Mouse (Mus musculus): ENCODE measurements around the gene Fam241b.
A peak's percentile ranks its signal among the peaks of the same experiment; 100 is the strongest.

Gene Fam241b

DNA sequence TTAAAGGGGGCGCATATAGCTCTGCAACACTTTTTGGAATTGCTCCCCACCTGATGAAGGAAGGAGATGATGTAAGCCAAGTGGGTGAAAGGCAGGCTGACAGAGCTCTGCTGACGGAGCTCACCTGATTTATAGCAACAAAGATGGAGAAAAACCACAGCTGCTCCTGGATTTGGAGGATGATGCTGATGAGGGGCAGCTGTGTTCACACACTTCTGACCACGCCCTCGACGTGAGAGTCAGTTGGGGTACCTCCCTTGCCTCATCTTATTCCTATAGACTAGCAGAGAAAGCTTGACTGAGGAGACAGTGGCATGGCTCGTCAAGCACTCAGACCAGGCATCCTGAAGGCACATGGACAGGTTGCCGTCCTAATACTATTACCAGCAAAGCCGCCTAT, at the start of gene Fam241b:
TSS of gene Fam241b (minus strand) at position 101 of the 400 bp plus-strand sequence.
- no peak for DNase-seq (ENCODE audit: low spot score)

DNA sequence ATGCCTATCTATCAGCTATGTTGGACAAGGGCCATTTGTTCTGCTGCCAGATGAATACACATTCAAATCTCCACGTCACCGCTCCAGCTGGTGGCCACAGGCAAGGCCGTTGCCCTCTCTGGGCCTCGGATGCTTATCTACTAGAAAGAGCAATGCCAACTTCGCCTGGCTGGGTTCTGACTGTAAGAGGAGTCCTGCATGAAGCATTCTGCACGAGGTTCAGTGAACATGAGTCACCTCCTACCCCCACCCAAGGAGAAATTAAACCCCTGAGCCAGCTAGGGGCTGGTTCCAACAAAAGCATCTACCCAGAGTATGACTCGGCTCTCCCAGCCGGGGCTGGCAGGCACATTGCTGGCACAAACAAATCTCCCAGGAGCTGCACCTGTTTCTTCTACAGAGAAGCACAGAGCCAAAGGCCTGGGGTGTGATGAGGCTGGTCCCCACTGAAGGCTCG, 49.0 kb upstream of the Fam241b start:
- DNase-seq (ENCODE audit: low spot score): no peak

DNA sequence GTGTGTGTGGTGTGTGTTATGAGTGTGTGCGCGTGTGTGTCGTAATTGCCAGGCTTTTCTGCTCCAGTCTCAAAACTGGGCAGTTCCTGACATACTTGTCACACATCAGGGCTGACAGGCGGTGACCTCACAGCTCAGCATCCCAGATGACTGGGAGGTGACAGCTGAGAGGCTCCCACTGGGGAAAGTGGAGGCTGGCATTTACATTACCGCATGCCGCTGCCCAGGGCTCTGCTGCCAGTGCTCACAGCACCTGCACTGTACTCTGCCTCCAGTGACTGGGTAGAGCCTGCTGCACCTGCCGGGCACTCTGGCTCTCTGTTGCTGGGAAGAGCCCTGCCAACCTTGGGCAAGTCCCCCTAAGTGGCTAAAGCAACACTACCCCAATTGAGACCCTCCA, 47.1 kb upstream of the Fam241b start:
- DNase-seq (ENCODE audit: low spot score): no peak

DNA sequence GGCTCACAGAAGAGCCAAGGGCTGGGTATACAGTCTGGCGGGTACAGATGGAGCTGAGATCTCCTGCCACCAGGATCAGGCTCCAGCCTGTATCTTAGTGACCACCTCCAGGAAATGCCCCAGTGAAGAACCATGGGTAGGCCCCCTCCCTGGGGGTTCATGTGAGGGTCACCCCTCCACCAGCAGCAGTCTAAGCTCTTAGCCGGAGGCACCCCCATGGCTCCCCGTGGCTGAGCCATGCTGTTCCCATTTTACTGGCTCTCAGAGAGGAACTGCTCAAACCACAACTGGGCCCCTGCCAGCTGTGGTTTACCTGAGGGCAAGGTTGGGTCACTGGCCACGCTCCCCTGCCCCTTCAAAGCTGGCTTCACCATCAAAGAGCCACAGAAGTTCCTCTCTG, 46.2 kb upstream of the Fam241b start:
- DNase-seq (ENCODE audit: low spot score): no peak

DNA sequence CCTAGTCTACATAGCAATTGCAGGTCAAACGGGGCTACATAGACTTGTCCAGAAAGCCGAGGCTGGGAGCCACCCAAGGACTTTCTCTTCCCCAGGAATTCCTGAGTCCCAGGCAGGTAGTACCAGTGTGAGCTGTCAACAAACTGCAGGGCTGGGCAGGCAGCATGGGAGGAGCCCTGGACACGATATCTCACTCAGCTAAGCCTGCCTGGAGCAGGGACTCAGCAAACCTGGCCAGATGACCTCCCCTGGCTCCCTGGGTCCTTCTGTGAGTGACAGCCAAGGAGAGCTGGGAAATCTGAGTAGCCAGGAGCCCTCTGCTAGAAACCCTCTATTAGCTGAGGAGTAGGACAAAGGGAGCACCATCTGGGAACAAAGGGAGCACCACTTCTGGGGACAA, 45.6 kb upstream of the Fam241b start:
- no peak for DNase-seq (ENCODE audit: low spot score)

DNA sequence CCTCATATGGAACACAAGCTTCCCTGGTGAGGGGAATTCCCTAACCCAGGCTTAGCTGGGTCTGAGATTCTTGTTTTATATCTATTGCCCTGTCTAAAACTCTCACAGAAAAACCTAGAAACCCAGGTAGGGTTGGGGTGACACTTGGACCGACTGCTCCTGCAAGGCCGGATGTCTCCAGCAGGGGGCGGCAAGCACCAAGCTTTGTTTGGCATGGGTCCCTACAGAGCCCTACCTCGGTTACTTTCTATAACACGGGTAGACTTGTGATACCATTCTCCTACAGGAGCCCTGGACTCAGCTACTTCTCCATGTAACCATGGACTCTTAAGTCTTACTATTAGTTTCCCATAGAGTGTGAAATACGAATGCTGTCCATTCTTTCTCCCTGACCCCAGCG, 43.2 kb upstream of the Fam241b start:
- DNase-seq (ENCODE audit: low spot score): peak; percentile 83

DNA sequence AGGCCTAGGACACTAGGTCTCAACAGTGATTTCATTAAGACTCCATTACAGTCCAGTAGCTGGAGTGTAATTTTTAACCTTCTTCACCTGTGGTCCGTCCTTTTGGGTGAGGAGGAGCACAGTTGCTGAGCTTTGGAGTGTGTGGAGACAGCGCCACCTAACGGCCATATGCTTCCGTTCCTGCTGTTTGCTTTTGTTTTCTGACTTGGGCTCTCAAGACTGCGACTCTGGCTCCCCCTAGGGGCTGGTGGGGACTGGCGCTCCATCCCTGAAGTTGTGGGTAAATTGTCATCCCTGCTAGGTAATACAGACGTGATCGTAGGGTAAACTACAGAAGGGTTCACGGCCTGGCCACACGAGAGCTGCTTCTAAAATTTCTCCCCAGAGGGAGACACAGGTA, 39.3 kb upstream of the Fam241b start:
- peak; percentile 93 for DNase-seq (ENCODE audit: low spot score)

DNA sequence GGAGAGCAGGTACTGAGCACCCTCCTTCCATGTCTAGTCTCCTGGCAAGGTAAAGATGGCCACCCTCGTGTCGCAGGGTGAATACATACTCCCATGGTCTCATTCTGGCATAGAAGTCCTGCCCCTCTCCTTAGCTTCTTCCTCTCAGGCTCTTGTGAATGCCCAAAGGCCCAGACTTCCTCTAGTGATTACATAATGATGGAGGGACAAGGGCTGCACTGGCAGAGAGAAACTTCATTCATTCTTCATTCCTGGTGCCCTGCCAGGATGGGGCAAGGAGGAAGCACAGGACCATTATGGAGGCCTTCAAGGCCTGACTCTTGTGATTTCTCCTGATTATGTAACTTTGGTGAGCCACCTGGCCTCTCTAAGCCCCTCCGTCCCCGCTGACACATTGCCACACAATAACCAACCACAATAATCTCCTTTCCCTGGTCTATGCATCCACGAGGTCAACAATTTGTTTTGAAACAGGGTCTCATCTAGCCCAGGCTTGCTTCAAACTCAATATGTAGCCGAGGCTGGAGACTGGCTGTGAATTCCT, 38.8 kb upstream of the Fam241b start:
- DNase-seq (ENCODE audit: low spot score): no peak

DNA sequence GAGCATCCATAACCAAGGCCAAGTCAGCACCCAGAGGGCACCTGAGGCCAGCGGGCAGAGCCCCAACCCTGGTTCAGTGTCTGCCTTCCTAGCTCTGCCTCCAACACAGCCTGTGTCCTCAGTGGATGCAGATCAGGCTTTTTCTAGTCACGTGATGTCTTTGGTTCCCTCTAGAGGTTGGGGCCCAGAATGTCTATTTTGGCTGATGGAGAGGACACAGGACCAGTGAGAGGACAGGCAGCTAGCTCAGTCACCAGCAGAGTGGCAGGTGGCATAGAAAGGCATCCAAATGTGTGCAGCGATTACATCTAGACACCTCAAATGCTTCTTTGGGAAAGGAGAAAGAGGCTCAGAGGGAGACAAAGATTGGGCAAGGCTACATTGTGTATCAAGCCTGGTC, 38.0 kb upstream of the Fam241b start:
- no peak for DNase-seq (ENCODE audit: low spot score)

DNA sequence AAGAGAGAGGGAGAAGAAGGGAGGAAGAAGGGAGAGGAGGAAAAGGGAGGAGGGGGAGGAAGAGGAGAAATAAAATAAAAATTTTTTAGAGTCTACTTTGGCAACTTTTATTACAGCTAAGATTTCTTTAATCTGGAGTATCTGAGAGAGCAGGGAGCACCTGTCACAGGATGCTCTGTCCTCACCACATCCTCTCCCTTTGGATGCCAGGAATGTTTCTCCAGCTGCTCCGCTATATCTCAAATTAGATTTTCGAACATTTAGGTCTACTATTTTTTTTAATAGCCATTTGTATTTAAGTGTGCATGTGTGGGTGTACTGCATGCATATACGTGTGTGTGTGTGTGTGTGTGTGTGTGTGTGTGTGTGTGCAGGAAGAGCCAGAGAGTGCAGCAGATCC, 36.2 kb upstream of the Fam241b start:
- no peak for DNase-seq (ENCODE audit: low spot score)

DNA sequence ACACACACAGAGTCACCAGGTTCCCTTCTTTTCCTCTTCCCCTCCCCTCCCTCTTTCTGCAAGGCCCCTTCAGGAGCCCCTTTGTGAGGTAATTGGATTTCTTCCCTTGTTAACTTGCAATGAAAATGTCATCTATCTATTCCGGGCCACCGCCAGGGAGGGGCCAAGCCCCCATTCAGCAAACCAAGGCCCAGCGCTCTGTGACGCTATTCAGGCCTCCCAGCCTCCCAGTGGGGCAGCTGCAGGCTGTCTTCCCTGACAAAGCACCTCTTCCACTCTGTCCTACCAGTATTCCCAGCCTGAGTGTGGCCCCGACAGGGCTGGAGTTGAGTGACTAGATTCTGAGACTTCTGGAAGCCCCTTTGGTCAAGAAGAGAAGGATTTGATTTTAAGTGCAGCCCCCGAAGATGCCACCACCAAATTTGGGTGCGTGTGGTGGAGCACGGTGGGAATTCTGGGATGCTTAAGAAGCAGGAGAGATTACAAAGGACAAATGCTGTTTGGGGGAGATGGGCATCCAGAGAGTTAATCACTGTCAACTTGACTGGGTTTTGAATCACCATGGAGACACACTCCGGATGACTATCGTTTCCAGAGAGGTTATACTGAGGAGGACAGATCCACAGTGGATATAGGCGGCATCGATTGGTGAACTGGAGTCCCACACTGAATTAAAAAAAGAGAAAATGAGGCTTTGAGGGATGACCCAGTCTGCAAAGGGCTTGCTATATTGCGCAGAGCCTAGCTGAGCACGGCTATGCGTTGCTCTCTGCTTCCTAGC, 31.0 kb upstream of the Fam241b start:
- DNase-seq (ENCODE audit: low spot score): no peak

DNA sequence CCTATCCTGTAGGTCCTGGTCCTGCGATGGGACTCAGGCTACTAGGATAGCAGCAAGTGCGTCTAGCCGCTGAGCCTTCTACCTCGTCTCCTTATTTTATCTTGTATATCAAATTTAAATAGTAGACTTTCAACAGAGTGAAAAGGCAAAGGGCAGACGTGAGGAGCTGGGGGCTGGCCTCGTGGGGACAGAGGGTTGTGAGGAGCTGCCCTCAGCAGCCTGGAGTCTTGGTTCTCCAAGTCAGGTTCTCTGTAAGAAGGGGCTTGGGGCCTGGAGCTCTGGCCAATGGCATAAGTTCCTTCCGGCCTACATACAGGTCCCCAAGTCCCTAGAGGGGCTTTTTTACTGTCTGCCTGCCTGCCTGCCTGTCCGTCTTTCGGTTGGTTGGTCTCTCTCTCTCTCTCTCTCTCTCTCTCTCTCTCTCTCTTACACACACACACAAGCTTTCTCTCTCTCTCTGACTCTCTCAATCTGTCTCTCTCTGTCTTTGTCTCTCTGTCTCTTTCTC, 30.3 kb upstream of the Fam241b start:
- no peak for DNase-seq (ENCODE audit: low spot score)

DNA sequence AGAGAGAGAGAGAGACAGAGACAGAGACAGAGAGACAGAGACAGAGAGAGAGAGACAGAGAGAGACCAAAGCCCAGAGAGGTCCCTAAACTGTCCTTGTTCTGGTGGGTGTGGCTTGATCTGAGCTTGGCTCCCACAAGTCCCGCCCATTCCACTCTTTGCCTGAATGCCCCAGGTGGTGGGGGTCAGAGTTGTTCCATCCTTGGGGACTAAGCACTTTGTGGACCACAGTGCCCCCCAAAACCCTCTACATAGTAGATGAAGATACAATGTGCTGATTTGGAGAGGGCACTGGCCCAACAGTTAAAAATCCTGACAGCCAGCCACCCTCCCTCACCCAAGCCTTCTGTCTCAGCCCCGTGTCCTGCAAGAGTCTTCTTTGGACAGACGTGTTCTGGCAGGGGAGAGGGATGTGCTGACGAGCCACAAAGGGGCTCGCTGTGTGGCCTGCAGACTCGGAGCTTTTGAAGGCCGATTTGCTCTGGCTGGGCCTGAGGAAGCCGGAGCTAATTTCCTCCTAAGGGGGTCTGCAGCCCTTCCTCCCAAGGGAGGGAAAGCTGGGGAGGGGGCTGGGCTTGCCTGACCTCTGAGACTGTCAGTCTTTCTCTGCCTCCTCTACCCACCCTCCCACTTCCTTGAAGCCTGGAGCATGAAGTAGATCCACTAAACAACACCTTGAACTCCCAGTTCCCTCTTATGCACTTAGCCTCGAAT, 29.3 kb upstream of the Fam241b start:
- DNase-seq (ENCODE audit: low spot score): no peak

DNA sequence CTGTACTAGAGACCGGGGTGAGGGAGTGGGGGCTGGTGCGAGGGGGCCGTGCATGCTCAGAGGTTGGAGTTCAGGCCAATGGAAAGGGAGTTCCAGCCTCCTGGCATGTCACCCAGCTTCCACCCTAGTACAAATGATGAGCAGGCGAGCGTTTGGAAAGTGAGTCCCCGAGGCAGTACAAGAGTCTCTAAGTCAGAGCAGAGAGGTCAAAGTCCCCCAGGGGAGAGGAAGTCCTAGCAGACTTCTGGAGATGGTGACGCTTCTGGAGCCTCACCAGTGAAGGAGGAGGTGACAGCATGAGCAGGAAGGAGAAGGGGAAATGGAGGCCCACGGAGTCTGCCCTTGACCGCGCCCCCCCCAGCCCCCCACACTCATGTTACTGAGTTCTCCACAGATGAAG, 18.7 kb upstream of the Fam241b start:
- no peak for DNase-seq (ENCODE audit: low spot score)

DNA sequence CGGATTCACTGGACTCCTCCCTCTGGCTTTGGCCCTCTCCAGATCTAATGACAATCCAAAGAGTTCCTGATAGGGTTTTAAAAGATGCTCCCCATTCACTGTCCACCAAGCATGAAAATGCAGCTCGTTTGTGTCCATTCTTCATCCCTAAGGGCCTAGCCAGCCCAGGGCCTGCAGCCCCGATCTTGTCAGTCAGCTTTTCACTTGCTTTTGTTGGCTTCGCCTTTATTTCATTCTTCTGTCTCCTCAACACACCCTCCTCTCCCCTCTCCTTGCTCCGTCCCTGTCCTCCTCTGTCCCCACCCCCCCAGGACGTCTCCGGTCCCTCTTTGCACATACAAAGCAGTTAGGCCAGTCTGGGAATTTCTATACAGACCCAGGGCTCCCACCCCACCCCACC, 6.2 kb upstream of the Fam241b start:
- DNase-seq (ENCODE audit: low spot score): no peak

DNA sequence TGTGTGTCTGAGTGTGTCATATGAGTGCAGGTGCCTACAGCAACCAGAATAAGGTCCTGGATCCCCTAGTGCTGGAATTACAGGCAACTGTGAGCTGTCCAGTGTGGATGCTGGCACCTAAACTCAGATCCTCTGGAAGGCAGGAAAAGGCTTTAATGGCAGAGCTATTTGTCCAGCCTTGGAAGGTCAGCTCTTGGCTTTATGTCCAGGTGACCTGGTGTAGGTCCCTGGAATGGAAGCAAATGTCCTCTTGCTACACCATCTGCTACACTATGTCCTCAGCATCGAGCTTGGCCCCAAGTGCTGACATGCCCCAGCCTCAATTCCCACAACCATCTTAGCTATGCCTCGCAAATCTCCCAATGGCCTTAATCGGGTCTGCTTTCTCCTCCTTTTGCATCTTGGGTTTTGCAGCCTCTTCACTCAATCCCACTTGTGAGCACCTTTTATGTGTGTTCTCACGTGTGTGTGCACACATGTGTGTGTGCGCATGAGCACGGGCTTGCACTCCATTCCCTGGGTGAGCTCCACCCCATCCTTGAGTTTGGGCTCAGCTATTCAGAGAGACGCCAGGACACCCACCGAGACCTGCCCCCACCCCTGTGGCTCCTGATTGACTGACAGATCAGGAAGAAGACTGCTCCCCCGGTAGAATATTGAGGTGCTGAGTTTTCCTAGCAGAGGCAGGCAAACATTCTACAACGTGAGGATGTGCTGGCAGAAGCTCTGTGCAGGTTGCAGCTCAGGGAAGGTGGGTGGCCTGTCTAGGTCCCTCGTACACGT, 3.9 kb upstream of the Fam241b start:
- DNase-seq (ENCODE audit: low spot score): no peak

DNA sequence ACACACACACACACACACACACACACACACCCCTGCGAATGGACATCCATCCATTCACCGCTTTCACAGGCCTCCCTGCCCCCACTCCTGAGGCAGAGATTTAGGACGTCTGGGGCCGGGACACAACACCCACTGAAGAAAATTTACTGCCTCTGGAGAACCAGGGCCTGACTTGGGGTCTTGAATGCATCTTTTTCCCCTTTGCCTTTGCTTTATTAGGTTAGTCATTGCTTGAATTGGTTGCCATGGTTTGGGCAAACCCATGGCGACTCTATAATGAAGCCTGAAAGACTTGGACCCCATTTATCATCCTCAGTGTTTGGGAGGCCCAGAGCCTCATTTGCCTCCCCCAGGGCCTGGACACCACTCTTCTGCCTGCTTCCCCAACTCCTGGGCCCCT, 2.2 kb upstream of the Fam241b start:
- no peak for DNase-seq (ENCODE audit: low spot score)

DNA sequence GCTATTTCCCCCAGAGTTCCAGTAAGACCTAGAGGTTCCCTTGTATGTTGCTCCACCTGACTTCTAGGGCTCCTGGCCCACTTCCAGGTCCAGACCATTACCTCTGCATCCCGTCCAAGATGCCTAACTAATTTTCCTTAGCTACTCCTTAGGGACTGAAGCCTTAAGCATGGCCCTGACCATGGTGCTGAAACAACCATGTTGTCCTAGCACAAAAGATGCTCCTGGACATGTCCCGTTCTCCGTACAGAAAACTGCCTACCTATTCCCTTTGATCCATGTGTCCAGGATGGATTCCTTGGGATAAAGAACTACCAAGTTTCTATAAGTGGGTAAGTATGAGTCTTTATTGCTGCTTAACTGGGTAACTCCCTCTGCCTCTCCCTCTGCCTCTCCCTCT, 5.7 kb downstream of the Fam241b start:
- peak; percentile 15 for DNase-seq (ENCODE audit: low spot score)

DNA sequence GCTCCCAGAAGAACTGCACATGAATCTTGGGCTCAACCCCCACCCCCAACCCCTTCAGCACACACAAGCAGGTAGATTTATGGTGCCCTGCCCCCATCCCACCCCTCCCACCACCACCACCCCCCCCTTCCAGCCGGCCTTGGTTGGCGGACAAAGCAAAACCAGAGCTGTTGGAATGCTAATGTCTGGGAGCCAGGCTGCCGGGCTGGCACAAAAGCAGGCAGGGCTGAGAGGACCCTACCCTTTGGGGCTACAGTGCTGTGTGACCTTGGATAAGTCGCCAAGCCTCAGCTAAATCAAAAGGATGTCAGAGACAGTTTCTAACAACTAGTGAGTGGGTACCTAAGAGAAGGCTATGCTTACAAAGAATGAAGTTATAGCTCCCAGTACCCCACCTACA, 6.6 kb downstream of the Fam241b start:
- DNase-seq (ENCODE audit: low spot score): no peak

DNA sequence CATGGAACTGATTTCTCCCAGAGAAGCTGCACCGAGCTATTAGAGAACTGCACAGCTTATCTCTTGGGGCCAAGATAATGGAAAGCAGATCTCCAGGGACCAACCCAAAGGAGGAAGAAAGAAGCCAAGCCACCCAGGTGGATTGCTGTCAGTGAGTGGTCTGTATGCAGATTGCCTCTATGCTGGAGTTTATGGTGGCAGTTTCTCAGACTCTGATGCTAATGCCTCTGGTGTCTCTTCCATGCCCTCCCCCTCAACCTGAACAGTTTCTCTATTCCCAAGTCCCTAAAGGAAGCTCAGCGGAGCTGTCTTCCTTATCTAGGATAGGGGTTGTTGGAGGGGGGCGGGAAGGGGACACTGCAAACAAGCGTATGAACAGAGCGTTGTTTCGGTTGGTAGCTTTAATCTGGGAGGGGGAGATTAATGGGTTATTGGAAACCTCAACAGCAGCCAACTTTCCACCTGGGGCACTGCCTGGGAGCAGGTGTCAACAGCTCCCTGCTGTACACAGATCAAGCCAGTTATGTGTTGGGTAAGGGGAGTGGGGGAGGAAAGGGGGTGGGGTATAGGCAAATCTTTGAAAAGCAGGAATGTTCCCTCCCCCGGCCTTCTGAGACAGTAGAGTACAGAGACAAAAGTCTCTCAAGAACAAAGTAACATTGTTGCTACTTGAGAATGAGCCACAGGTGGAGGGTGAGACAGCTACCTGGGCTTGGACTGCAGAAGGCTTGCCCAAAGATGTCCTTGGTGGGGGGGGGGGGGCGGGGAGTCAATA, 7.8 kb downstream of the Fam241b start:
- DNase-seq (ENCODE audit: low spot score): no peak

DNA sequence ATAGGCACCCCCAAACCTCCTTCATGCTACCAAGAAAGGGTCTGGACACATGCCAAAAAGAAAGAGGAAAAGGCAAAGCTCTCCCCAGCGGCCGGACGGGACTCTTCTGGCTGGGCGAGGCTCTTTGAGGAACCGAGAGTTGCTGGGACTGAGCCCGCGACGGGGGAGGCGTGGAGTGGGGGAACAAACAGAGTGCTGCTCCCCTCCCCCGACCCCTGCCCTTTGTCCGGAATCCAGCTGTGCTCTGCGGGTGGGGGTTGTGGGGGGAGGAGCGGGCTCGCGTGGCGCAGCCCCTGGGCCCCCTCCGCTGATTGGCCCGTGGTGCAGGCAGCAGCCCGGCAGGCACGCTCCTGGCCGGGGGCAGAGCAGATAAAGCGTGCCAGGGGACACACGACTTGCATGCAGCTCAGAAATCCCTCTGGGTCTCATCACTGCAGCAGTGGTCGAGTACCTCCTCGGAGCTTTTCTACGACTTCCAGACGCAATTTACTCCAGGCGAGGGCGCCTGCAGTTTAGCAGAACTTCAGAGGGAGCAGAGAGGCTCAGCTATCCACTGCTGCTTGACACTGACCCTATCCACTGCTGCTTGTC, 10.9 kb downstream of the Fam241b start, which contains the start of gene Neurog3:
TSS of gene Neurog3 (plus strand) at position 400 of the 591 bp plus-strand sequence.
- DNase-seq (ENCODE audit: low spot score): no peak
